Mouse (Mus musculus): ENCODE results near the gene Arl15.

DNA sequence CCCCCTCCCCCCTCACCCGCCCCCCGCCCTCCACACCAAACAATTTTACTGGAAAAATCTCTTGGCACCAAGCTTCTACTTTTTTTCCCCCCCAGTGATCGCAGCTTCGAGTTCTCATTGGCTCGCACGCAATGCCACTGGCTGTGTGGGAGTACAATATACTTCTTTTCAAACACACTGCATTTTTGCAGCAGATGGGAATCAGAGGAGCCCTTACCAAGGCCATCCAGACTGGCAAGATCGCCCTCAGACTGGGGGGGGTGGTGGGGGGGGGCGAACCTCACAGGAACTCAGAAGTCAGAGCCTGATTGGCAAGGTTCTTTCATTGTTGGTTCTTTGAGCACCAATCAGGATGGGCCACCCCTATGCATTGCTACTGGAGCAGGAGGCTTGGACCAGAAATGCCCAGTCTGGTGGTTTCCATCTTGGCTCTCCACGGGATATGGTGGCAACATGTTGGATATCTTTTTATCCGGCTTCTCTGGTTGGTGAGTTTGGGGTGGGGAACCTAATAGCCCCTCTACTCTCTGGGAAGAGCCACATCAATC is 404.0 kb downstream of the Arl15 start:
- TF ChIP-seq POLR2A (IDR thresholded peaks at IDR 0.05; ENCODE audit: low read depth, low read length), result no peak
- TF ChIP-seq CTCF (IDR thresholded peaks at IDR 0.05; ENCODE audit: extremely low read depth, insufficient read depth, insufficient read length, insufficient replicate concordance), result no peak
